Mouse (Mus musculus) midbrain, embryonic 14.5 days (tissue): ENCODE results near the gene Acat3. TPM values are rescaled to one million over a fixed set of nuclear protein-coding genes. Genes with fewer than 3 reads are reported as not detected.
A peak's percentile ranks its signal among the peaks of the same experiment; 100 is the strongest.
"Not testable (repeated sequence)": the region's sequence is repeated elsewhere in the genome, so short reads cannot be mapped to it uniquely, and the experiment has no call there.

Source experiments
- ATAC-seq: fragments of 200-750 bp; cut with Nextera tagmentation; 2 replicates; pipeline ENCODE4 v1.8.0; 2017; ENCODE audit warnings: moderate number of reproducible peaks, moderate library complexity; ENCODE audit not compliant: low FRiP score, low TSS enrichment
- DNase-seq: peaks from one replicate; pipeline ENCODE4 v3.0.0-alpha.2; 2015
- H3K27ac ChIP-seq: fragments of 300-500 bp; sonication (generic); replicated peaks from 2 replicates; pipeline ENCODE4 v1.5.1; 2014; ENCODE audit warnings: mild to moderate bottlenecking, low read depth, low read length, moderate library complexity
- H3K27me3 ChIP-seq: fragments of 300-500 bp; sonication (generic); 2 replicates; pipeline ENCODE4 v1.6.1; 2014; ENCODE audit warnings: low read length, control low read depth, mixed read lengths; ENCODE audit not compliant: control insufficient read depth, insufficient read depth
- H3K36me3 ChIP-seq: fragments of 300-500 bp; sonication (generic); 2 replicates; pipeline ENCODE4 v1.6.1; 2014; ENCODE audit warnings: low read length, control low read depth; ENCODE audit not compliant: control insufficient read depth, insufficient read depth
- H3K4me1 ChIP-seq: fragments of 300-500 bp; sonication (generic); 2 replicates; pipeline ENCODE4 v1.6.1; 2014; ENCODE audit warnings: mild to moderate bottlenecking, antibody characterized with exemption, low read length, control low read depth; ENCODE audit not compliant: control insufficient read depth, insufficient read depth
- H3K4me2 ChIP-seq: fragments of 300-500 bp; sonication (generic); 2 replicates; pipeline ENCODE4 v1.6.1; 2014; ENCODE audit warnings: mild to moderate bottlenecking, low read length, moderate library complexity
- H3K4me3 ChIP-seq: fragments of 300-500 bp; sonication (generic); replicated peaks from 2 replicates; pipeline ENCODE4 v1.5.1; 2014; ENCODE audit warnings: low read depth, low read length
- H3K9ac ChIP-seq: fragments of 300-500 bp; sonication (generic); replicated peaks from 2 replicates; pipeline ENCODE4 v1.6.1; 2014; ENCODE audit warnings: mild to moderate bottlenecking, low read length, moderate library complexity
- H3K9me3 ChIP-seq: fragments of 300-500 bp; sonication (generic); 2 replicates; pipeline ENCODE4 v1.6.1; 2016; ENCODE audit warnings: low read length, control low read depth, mixed read lengths; ENCODE audit not compliant: control insufficient read depth
- WGBS: fragments of 180-500 bp; shearing (Covaris S2); extraction: QIAGEN DNeasy Blood & Tissue Kit; methylation state at CpG from one replicate; pipeline ENCODE4 v1.1.7; 2014; 5-methylcytosine and 5-hydroxymethylcytosine counted together
- polyA plus RNA-seq: library from polyadenylated mRNA; unstranded; fragments of >200 nt; fragmentation: Nextera tagmentation; extraction: Ambion mirVana; gene quantifications from 2 replicates; pipeline ENCODE4 v1.2.1, GENCODE M21; 2014

The Acat3 gene
- polyA plus RNA-seq, 1 experiment from 2014 or later: 0.53 TPM

GRCm38 (mm10) chr17:12931576-12931975 lies 8.8 kb downstream of the Acat3 start:
- H3K27ac ChIP-seq, DNase-seq, H3K9me3 ChIP-seq, H3K27me3 ChIP-seq, H3K4me3 ChIP-seq, H3K36me3 ChIP-seq, ATAC-seq, H3K4me1 ChIP-seq, H3K4me2 ChIP-seq, H3K9ac ChIP-seq: not testable (repeated sequence)
- 89% methylated on average over 5 of the region's 5 CpGs for WGBS

GRCm38 (mm10) chr17:12925703-12926180 lies 14.7 kb downstream of the Acat3 start:
- Histone ChIP-seq H3K9me3 (no peaks in the 10 kb centered on the region), H3K4me3 (no peak overlapping the region), H3K9ac (no peak overlapping the region), H3K4me2 (no peak overlapping the region), H3K27ac (no peak overlapping the region), H3K27me3 (no peaks in the 10 kb centered on the region), H3K4me1 (no peaks in the 10 kb centered on the region), H3K36me3 (peaks cover 64% of the 10 kb centered on the region)
- WGBS: 89% methylated on average over 8 of the region's 8 CpGs
- DNase-seq (no peak), ATAC-seq (no peak)

GRCm38 (mm10) chr17:12925001-12925400 lies 15.4 kb downstream of the Acat3 start:
- Histone ChIP-seq H3K4me3 (no peak overlapping the region), H3K9me3 (no peaks in the 10 kb centered on the region), H3K4me1 (no peaks in the 10 kb centered on the region), H3K9ac (no peak overlapping the region), H3K36me3 (peaks cover 72% of the 10 kb centered on the region), H3K4me2 (no peak overlapping the region), H3K27me3 (no peaks in the 10 kb centered on the region), H3K27ac (no peak overlapping the region)
- ATAC-seq (no peak), DNase-seq (no peak)
- 95% methylated on average over 3 of the region's 3 CpGs for WGBS

GRCm38 (mm10) chr17:12921073-12921472 lies 19.3 kb downstream of the Acat3 start:
- 96% methylated on average over 1 of the region's 1 CpGs for WGBS
- Histone ChIP-seq H3K27me3 (no peaks in the 10 kb centered on the region), H3K36me3 (peaks cover 74% of the 10 kb centered on the region), H3K27ac (no peak overlapping the region), H3K9me3 (no peaks in the 10 kb centered on the region), H3K9ac (no peak overlapping the region), H3K4me1 (peaks cover 8% of the 10 kb centered on the region; the same call in 1 of the 2 replicates), H3K4me3 (no peak overlapping the region), H3K4me2 (no peak overlapping the region)
- no peak for ATAC-seq
- no peak for DNase-seq

GRCm38 (mm10) chr17:12916588-12917380 lies 23.6 kb downstream of the Acat3 start:
- Histone ChIP-seq H3K27me3 (no peaks in the 10 kb centered on the region), H3K4me3 (peak overlapping the region; percentile 95), H3K27ac (peak overlapping the region; percentile 87), H3K9me3 (no peaks in the 10 kb centered on the region), H3K4me2 (peak overlapping the region; percentile 89), H3K4me1 (peaks cover 17% of the 10 kb centered on the region; the same call in 1 of the 2 replicates), H3K9ac (peak overlapping the region; percentile 94), H3K36me3 (peaks cover 57% of the 10 kb centered on the region)
- peak; percentile 57 for ATAC-seq
- DNase-seq: no peak
- WGBS: under 1% methylated on average over 40 of the region's 40 CpGs

GRCm38 (mm10) chr17:12915881-12916583 lies 24.4 kb downstream of the Acat3 start, which contains the start of gene Mrpl18:
TSS of gene Mrpl18 (minus strand) at chr17:12916345.
- peaks cover 17% of the 10 kb centered on the region; the same call in 1 of the 2 replicates for H3K4me1 ChIP-seq
- WGBS: under 1% methylated on average over 56 of the region's 56 CpGs
- peak within 1 kb of the TSS; percentile 89 for H3K4me2 ChIP-seq
- peak within 1 kb of the TSS; percentile 87 for H3K27ac ChIP-seq
- no peaks in the 10 kb centered on the region for H3K9me3 ChIP-seq
- peak within 1 kb of the TSS; percentile 94 for H3K9ac ChIP-seq
- ATAC-seq: peak; percentile 100
- peak within 1 kb of the TSS; percentile 95 for H3K4me3 ChIP-seq
- no peaks in the 10 kb centered on the region for H3K27me3 ChIP-seq
- peaks cover 57% of the 10 kb centered on the region for H3K36me3 ChIP-seq
- peak; percentile 100 for DNase-seq

- DNase-seq (no peak), ATAC-seq (no peak)
- peak within 1 kb of the TSS; percentile 94 for H3K9ac ChIP-seq
- peaks cover 17% of the 10 kb centered on the region; the same call in 1 of the 2 replicates for H3K4me1 ChIP-seq
- WGBS: 2% methylated on average over 18 of the region's 18 CpGs
- H3K27me3 ChIP-seq: no peaks in the 10 kb centered on the region
- no peaks in the 10 kb centered on the region for H3K9me3 ChIP-seq
- H3K4me3 ChIP-seq: peak within 1 kb of the TSS; percentile 95
- H3K36me3 ChIP-seq: peaks cover 56% of the 10 kb centered on the region
- peak within 1 kb of the TSS; percentile 87 for H3K27ac ChIP-seq
- peak within 1 kb of the TSS; percentile 89 for H3K4me2 ChIP-seq
These were observed 24.9 kb downstream of the Acat3 start, which contains the start of gene Tcp1 for GRCm38 (mm10) chr17:12915488-12915880. TSS of gene Tcp1 (plus strand) at chr17:12915701.

GRCm38 (mm10) chr17:12910391-12910790 lies 30.0 kb downstream of the Acat3 start:
- ATAC-seq (no peak), DNase-seq (no peak)
- Histone ChIP-seq H3K27ac (no peak overlapping the region), H3K27me3 (no peaks in the 10 kb centered on the region), H3K4me1 (0 out of 2 replicates have a peak, but pooled peaks cover 7% of the 10 kb centered on the region), H3K36me3 (peaks cover 48% of the 10 kb centered on the region), H3K4me3 (no peak overlapping the region), H3K9ac (no peak overlapping the region), H3K9me3 (no peaks in the 10 kb centered on the region), H3K4me2 (no peak overlapping the region)
- 90% methylated on average over 8 of the region's 8 CpGs for WGBS
